Mouse (Mus musculus) WW6 (cell line): ENCODE results near the gene Agxt2.

Source experiments
- DNase-seq: peaks from one replicate; pipeline ENCODE4 v3.0.0-alpha.2; 2013; ENCODE audit warnings: low read depth, low spot score

The Agxt2 gene

GRCm38 (mm10) chr15:10426545-10427266, 68.4 kb downstream of the Agxt2 start:
- DNase-seq: no peak

GRCm38 (mm10) chr15:10436893-10437292, 78.6 kb downstream of the Agxt2 start:
- no peak for DNase-seq

- no peak for DNase-seq
Measured at GRCm38 (mm10) chr15:10439963-10440362, 81.6 kb downstream of the Agxt2 start.

GRCm38 (mm10) chr15:10441493-10441892, 83.2 kb downstream of the Agxt2 start:
- no peak for DNase-seq

GRCm38 (mm10) chr15:10442275-10442674, 83.9 kb downstream of the Agxt2 start:
- no peak for DNase-seq

GRCm38 (mm10) chr15:10447102-10447501, 88.8 kb downstream of the Agxt2 start:
- no peak for DNase-seq
